Comparison of ENCODE assay signal across 9 mouse cellular contexts in genomic region chr8:120693861-120694493, GRCm38 (mm10). TPM values are rescaled to one million over a fixed set of nuclear protein-coding genes. Genes with fewer than 3 reads are reported as not detected.
A peak's percentile ranks its signal among the peaks of the same experiment; 100 is the strongest.
DNase-seq lines count a peak whose midpoint lies in the region; ATAC-seq and TF ChIP-seq lines count a peak whose summit lies in the region.
"Had no signal": no experiment of that assay in that cellular context is flagged by ENCODE, and none has a peak within 500 bp of the region (broad histone marks: within the 10 kb centered on the region; RNA-seq: fewer than 3 reads in every experiment).

No protein-coding gene starts in this region.

- no peak overlapping the region for H3K4me3 ChIP-seq in embryonic facial prominence, embryonic 10.5 days
- no peak overlapping the region for H3K4me3 ChIP-seq in limb, embryonic 13.5 days
- H3K4me3 ChIP-seq in left cerebral cortex, adult 2 months, result no peak overlapping the region
- H3K4me3 ChIP-seq: embryonic facial prominence, embryonic 13.5 days had no signal

- DNase-seq in thymus, postnatal 0 days (ENCODE audit: low spot score), result peak; percentile 38
- no peak for DNase-seq in thymus, postnatal 36 days
- DNase-seq in embryonic facial prominence, embryonic 10.5 days (ENCODE audit: low spot score), result peak; percentile 24
- DNase-seq in splenic B cell, adult 2 months (ENCODE audit: low read depth, low spot score), result peak; percentile 61
- no peak for DNase-seq in left cerebral cortex, adult 2 months (ENCODE audit: extremely low spot score in 1 of 2, low spot score in 2 of 2)
- DNase-seq in T-cell, adult 2 months (ENCODE audit: low spot score), result no peak
- DNase-seq in frontal cortex, postnatal 10 days (ENCODE audit: low spot score in 2 of 2), result no peak

- H3K36me3 ChIP-seq in embryonic facial prominence, embryonic 10.5 days (replicated peaks), result no peaks in the 10 kb centered on the region
- H3K36me3 ChIP-seq in limb, embryonic 13.5 days, result no peaks in the 10 kb centered on the region
- H3K36me3 ChIP-seq in splenic B cell, adult 2 months (ENCODE audit: control insufficient read depth, insufficient read depth, low read length, poor library complexity, severe bottlenecking), result no peaks in the 10 kb centered on the region
- H3K36me3 ChIP-seq: embryonic facial prominence, embryonic 13.5 days had no signal

- H3K9me3 ChIP-seq in embryonic facial prominence, embryonic 10.5 days, result peaks cover 4% of the 10 kb centered on the region
- peaks cover 3% of the 10 kb centered on the region; the same call in 1 of the 2 replicates for H3K9me3 ChIP-seq in limb, embryonic 13.5 days
- H3K9me3 ChIP-seq: embryonic facial prominence, embryonic 13.5 days had no signal

- H3K9ac ChIP-seq in limb, embryonic 13.5 days, result no peak overlapping the region
- H3K9ac ChIP-seq: embryonic facial prominence, embryonic 13.5 days had no signal

- no peak overlapping the region for H3K27ac ChIP-seq in embryonic facial prominence, embryonic 10.5 days (replicated peaks)
- H3K27ac ChIP-seq in limb, embryonic 13.5 days, result no peak overlapping the region
- no peak overlapping the region for H3K27ac ChIP-seq in left cerebral cortex, adult 2 months
- H3K27ac ChIP-seq: embryonic facial prominence, embryonic 13.5 days had no signal

- H3K4me2 ChIP-seq in limb, embryonic 13.5 days (replicated peaks), result peak overlapping the region; percentile 19; the same call in 1 of the 2 replicates
- H3K4me2 ChIP-seq: embryonic facial prominence, embryonic 13.5 days had no signal

- peak; percentile 57; the same call in 1 of the 2 replicates for ATAC-seq in limb, embryonic 13.5 days (ENCODE audit: low FRiP score, low read depth)

- intact Hi-C loops in left cerebral cortex, adult 2 months (cut with DNase I), result no loop called here

- H3K4me1 ChIP-seq in embryonic facial prominence, embryonic 10.5 days, result peaks cover 17% of the 10 kb centered on the region
- H3K4me1 ChIP-seq in limb, embryonic 13.5 days, result peaks cover 20% of the 10 kb centered on the region

- WGBS in embryonic facial prominence, embryonic 10.5 days, result 56% methylated on average over 22 of the region's 22 CpGs
- WGBS in limb, embryonic 13.5 days, result 21% methylated on average over 22 of the region's 22 CpGs

- peaks cover 11% of the 10 kb centered on the region; the same call in 1 of the 2 replicates for H3K27me3 ChIP-seq in embryonic facial prominence, embryonic 10.5 days (replicated peaks; ENCODE audit: low read depth, poor library complexity, severe bottlenecking)
- H3K27me3 ChIP-seq in limb, embryonic 13.5 days, result peaks cover 8% of the 10 kb centered on the region; the same call in 1 of the 2 replicates
- no peaks in the 10 kb centered on the region for H3K27me3 ChIP-seq in splenic B cell, adult 2 months (ENCODE audit: control insufficient read depth, insufficient read depth, low read length, poor library complexity, severe bottlenecking)
- H3K27me3 ChIP-seq: embryonic facial prominence, embryonic 13.5 days had no signal

- no peak for TF ChIP-seq CTCF in left cerebral cortex, adult 2 months (IDR thresholded peaks at IDR 0.05)

RNA-seq across cellular contexts. Expression of gene Emc8, which starts 25.6 kb away (rescaled TPM):
- 259 and 294 TPM in 2 replicates for polyA plus RNA-seq in thymus, postnatal 0 days (2015; fragmentation: Nextera tagmentation; extraction: Ambion mirVana)
- polyA plus RNA-seq in embryonic facial prominence, embryonic 10.5 days (2016; fragmentation: Nextera tagmentation; extraction: Ambion mirVana), result 388 and 400 TPM in 2 replicates
- 243 and 248 TPM in 2 replicates for polyA plus RNA-seq in limb, embryonic 13.5 days (2015; fragmentation: Nextera tagmentation; extraction: Ambion mirVana)
- total RNA-seq in left cerebral cortex, adult 2 months (2021), result 10 to 100 TPM; 68.1 to 81.2 TPM

RNA-seq across cellular contexts. Expression of gene Cox4i1, which starts 26.0 kb away (rescaled TPM):
- 1,161 and 1,200 TPM in 2 replicates for polyA plus RNA-seq in thymus, postnatal 0 days (2015; fragmentation: Nextera tagmentation; extraction: Ambion mirVana)
- polyA plus RNA-seq in embryonic facial prominence, embryonic 10.5 days (2016; fragmentation: Nextera tagmentation; extraction: Ambion mirVana), result 874 and 883 TPM in 2 replicates
- 928 and 970 TPM in 2 replicates for polyA plus RNA-seq in limb, embryonic 13.5 days (2015; fragmentation: Nextera tagmentation; extraction: Ambion mirVana)
- 1,000 to 10,000 TPM; 1,050 to 1,086 TPM for total RNA-seq in left cerebral cortex, adult 2 months (2021)

RNA-seq across cellular contexts. Expression of gene Gm27021, which starts 26.1 kb away (rescaled TPM):
- 1.6 and 2.3 TPM in 2 replicates for polyA plus RNA-seq in thymus, postnatal 0 days (2015; fragmentation: Nextera tagmentation; extraction: Ambion mirVana)
- 3.7 and 4.2 TPM in 2 replicates for polyA plus RNA-seq in embryonic facial prominence, embryonic 10.5 days (2016; fragmentation: Nextera tagmentation; extraction: Ambion mirVana)
- polyA plus RNA-seq in limb, embryonic 13.5 days (2015; fragmentation: Nextera tagmentation; extraction: Ambion mirVana), result 5.5 and 7.8 TPM in 2 replicates
- total RNA-seq in left cerebral cortex, adult 2 months (2021), result 1 to 10 TPM in 1 of 2 experiments, not detected in 1; 1.5 TPM

RNA-seq across cellular contexts. Expression of gene Irf8, which starts 42.2 kb away (rescaled TPM):
- 77.8 and 82.4 TPM in 2 replicates for polyA plus RNA-seq in thymus, postnatal 0 days (2015; fragmentation: Nextera tagmentation; extraction: Ambion mirVana)
- 4.6 and 5.8 TPM in 2 replicates for polyA plus RNA-seq in embryonic facial prominence, embryonic 10.5 days (2016; fragmentation: Nextera tagmentation; extraction: Ambion mirVana)
- 4.8 and 5.4 TPM in 2 replicates for polyA plus RNA-seq in limb, embryonic 13.5 days (2015; fragmentation: Nextera tagmentation; extraction: Ambion mirVana)
- total RNA-seq in left cerebral cortex, adult 2 months (2021), result 1 to 10 TPM; 3.7 to 5.5 TPM

RNA-seq across cellular contexts. Expression of gene 1190005I06Rik, which starts 46.5 kb away (rescaled TPM):
- 2.1 TPM in 2 replicates for polyA plus RNA-seq in thymus, postnatal 0 days (2015; fragmentation: Nextera tagmentation; extraction: Ambion mirVana)
- 2.9 and 3.8 TPM in 2 replicates for polyA plus RNA-seq in embryonic facial prominence, embryonic 10.5 days (2016; fragmentation: Nextera tagmentation; extraction: Ambion mirVana)
- polyA plus RNA-seq in limb, embryonic 13.5 days (2015; fragmentation: Nextera tagmentation; extraction: Ambion mirVana), result 7.4 and 8.0 TPM in 2 replicates
- total RNA-seq in left cerebral cortex, adult 2 months (2021), result 10 to 100 TPM; 11.3 to 11.5 TPM

Comparison
In these comparisons a context has a peak if more than half of its experiments do, and no peak if none do; other contexts are left out.
1. DNase-seq: peak in thymus, postnatal 0 days (single experiment), embryonic facial prominence, embryonic 10.5 days (single experiment) and splenic B cell, adult 2 months (single experiment); none in thymus, postnatal 36 days (0 of 2), left cerebral cortex, adult 2 months (0 of 2), T-cell, adult 2 months (single experiment) and frontal cortex, postnatal 10 days (0 of 2).